Mouse (Mus musculus): ENCODE results near the gene Fzd7.

The Fzd7 gene

GRCm38 (mm10) chr1:59502355-59502754 lies 20.1 kb downstream of the Fzd7 start:
- DNase-seq (ENCODE audit: low spot score): no peak

DNA sequence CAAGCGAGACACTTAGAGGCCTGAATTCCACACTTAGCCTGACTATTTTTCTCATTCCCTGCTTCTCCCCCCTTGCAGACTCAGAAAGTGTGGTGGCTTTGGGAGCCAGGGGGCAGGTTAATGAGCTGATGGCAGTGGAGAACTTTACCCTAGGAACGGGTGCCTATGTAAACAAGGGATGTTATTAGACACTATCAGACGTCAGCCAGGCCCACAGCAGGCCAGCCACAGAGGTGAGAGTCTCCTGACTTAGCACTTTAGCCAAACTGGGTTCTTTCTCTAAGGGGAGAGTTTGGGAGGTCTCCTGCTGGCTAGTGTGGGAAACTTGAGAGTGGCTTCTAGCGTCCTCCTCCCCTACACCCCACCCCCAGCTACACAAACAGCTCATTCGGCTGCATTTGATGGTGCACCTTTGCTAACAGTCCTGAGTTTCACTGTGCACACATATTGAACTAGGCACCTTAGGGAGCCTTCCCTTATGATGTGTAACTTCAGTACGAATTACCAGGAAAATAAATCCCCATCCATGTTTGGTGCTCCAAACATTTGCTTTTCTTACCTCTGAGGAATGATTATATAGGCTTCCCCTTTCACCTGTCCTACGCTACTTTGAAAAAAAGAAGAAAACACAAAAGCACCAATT lies 21.6 kb downstream of the Fzd7 start:
- no peak for DNase-seq (ENCODE audit: low spot score)

- no peak for DNase-seq (ENCODE audit: low spot score)
These were observed 22.1 kb downstream of the Fzd7 start for GRCm38 (mm10) chr1:59504302-59504700.

- DNase-seq (ENCODE audit: low spot score): no peak
These were observed 26.4 kb downstream of the Fzd7 start for GRCm38 (mm10) chr1:59508463-59509139.

DNA sequence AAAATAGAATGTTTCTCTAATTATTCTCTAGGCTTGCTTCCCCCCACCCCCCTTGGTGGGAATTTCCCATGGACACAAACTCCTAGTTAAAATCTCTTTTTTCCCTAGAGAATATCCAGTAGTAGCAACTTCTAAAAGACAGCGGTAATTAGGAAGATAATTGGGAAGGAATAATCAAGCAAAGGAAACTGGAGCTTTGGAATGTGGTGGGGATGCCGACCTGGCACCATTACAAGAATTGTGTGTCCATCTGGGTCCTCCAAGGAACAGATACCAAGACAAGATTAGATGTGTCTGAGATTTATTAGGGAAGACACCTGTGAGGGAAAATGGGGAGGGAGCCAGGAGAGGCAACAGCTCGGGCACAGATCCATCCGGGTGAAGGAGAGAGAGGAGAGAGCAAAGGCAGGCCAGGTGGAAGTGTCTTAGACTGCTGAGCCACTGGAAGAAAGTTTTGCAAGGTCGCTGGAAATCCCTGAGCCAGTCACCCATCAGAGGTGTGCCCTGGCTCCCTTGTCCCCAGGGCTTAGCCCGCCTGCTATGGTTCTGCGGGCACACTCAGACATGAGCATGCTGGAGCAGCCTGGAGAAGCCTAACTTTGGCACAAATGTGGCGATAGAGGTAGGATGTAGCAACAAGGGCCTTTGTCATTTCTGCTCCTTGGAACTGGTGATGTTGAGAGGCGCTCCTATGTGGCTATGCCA lies 29.5 kb downstream of the Fzd7 start:
- DNase-seq (ENCODE audit: low spot score): no peak

DNA sequence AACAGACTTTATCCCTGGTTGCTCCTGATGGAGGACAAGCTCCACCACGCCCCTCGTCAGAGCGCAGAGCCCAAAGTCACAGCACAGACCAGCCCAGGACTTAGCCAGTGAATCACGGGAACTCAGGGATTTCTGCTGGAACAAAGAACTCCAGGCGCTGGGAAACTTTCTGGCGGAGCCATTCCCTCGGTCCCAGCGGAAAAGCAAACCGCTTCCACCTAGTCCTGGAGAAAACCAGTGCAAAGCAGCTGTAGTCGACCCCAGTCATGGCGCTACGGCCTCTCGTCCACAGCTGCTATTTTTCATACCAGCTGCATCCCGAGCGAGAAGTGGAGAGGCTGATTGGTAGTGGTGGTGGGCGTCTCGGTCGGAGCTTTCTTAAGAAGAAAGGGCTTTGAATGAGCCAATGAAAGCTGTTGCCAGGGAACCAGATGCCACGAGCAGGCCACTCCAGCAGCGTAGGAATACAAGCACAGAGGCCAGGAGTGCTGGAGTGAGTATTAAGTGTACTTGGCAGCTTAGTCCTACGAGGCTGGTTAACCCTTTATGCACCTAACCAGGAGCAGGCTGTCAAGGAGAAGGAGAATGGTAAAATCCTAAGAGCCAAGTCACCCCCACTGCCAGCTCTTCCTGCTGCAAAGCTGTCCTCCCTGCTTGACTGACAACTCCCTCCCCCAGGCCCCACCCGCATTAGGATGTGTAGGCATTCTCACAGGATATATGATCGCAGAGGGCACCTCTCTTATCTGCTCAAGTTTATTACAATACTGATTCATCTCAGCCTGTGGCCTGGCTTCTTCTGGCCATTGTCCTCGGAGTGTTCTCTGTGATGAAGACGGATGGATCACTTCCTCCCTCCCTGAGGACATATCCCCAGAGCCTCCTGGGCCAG lies 34.0 kb downstream of the Fzd7 start, which contains the start of gene Gm973:
Gene Gm973, plus strand, starts transcription at position 239 of the 892 bp plus-strand sequence.
- peak; percentile 64 for DNase-seq (ENCODE audit: low spot score)

DNA sequence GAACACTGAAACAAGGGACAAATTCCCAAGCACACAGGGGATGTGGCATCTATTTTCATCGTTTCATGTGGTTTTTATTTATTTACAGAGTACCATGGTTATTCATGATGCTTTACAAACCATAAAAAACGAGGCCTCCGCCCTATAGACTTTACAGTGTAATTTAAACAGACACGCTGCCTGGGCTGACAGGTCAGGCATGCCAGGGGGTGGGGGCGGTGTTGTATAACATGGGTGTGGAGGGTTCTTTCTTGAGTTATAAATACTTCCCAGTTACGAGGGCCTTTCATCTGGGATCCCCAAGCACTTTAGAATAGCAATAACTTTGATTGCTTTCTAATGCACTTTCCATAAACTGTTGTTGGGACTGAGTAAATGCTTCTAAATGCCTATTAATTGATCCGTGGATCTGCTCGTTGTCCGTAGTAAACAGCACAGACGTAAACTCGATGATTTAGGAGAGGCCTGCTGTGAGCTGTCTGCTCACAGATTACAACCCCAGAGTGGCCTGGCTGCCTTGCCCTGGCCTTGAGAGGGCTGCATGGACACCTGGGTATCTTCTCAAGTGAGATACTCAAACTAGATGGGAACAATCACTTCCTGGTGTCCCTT lies 38.1 kb downstream of the Fzd7 start:
- no peak for DNase-seq (ENCODE audit: low spot score)

DNA sequence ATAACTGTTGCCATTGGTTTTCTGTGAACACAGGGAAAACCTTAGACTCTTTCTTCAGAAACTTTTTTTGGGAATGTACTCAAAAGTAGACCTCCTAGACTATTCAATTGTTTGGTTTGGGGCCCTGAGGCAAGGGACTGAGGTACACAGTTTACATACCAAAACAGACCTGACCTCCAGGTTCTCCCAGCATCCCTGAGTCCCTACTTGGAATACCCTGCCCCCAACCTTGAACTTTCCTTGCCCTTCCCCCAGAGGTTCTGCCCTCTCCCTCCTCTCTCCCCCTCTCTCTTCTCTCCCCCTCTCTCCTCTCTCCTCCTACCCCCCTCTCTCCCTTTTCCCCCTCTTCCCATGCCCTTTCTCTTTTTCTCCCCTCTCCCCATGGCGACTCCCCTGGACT lies 40.2 kb downstream of the Fzd7 start:
- DNase-seq (ENCODE audit: low spot score): no peak

- no peak for DNase-seq (ENCODE audit: low spot score)
These were observed 41.2 kb downstream of the Fzd7 start for GRCm38 (mm10) chr1:59523378-59523958.

DNA sequence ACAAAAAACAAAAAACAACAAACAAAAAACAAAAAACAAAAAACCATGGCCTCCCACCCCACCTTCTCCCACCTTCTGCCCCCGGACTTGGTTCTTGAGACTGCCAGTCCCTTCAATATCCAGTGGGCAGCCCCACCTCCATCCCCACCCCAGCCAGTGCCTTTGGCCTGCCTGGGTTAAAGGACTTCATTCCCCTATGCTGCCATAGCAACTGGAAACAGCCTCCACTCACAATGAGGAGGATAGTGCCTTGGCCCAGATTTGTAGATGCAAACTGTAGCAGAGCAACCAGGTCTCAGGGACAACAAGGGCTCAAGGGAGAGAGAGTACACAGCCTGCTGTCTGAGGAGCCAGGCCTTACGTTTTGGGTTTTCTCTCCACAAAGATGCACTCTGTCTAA lies 41.8 kb downstream of the Fzd7 start:
- DNase-seq (ENCODE audit: low spot score): no peak

DNA sequence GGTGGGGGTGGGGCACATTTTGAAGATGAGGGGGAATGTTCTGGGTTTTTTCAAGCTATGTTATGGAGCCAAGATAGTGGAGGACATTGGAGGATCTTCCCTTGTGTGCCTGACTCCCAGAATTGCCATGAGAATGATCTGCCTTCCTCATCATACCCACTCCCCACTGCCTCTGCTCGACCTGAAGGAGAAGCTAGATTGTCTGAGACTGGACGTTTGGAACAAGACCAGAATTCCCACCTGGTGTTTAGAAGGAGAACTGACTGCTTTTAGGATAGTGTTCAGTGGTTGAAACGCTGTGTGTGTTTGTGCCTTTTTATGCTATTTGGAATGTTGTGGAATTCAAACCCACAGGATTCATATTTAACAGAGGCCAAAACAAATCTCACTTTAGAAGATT lies 42.5 kb downstream of the Fzd7 start:
- no peak for DNase-seq (ENCODE audit: low spot score)

GRCm38 (mm10) chr1:59527219-59527618 lies 45.0 kb downstream of the Fzd7 start:
- DNase-seq (ENCODE audit: low spot score): no peak

- DNase-seq (ENCODE audit: low spot score): no peak
These were observed 53.0 kb downstream of the Fzd7 start for GRCm38 (mm10) chr1:59534976-59535810.
